19 mouse cellular contexts compared by ENCODE assay signal in the genomic region with DNA sequence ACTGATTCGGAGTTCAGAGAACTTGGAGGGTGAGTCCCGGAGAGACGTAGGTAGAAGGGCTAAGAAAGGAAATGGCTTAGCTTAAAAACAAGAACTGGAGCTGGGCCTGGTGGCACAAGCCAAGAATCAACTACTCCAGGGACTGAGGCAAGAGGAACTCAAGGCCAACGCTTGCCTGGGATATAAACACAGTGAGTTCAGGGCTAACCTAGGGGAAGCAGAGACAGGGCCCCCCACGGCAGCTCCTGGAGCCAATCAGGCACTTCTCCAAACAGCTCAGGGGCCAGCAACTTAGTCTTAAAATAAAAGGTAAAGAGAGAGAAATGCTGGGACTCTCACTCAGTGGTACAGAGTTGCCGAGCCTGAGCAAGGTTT. TPM values are rescaled to one million over a fixed set of nuclear protein-coding genes. Genes with fewer than 3 reads are reported as not detected.
DNase-seq lines count a peak whose midpoint lies in the region; ATAC-seq and TF ChIP-seq lines count a peak whose summit lies in the region.
"Had no signal": no experiment of that assay in that cellular context is flagged by ENCODE, and none has a peak within 500 bp of the region (broad histone marks: within the 10 kb centered on the region; RNA-seq: fewer than 3 reads in every experiment).

No protein-coding gene starts in this region.

- no peaks in the 10 kb centered on the region for H3K27me3 ChIP-seq in kidney, embryonic 16.5 days (ENCODE audit: insufficient read depth, low read length)
- H3K27me3 ChIP-seq in intestine, embryonic 15.5 days (replicated peaks): no peaks in the 10 kb centered on the region
- no peaks in the 10 kb centered on the region for H3K27me3 ChIP-seq in liver, postnatal 0 days (ENCODE audit: insufficient read depth, low read length)
- peaks cover 4% of the 10 kb centered on the region; the same call in 1 of the 2 replicates for H3K27me3 ChIP-seq in forebrain, embryonic 12.5 days

- H3K4me1 ChIP-seq in kidney, embryonic 16.5 days (ENCODE audit: insufficient read depth, low read length): peaks cover 17% of the 10 kb centered on the region
- H3K4me1 ChIP-seq in intestine, embryonic 15.5 days (replicated peaks): peaks cover 31% of the 10 kb centered on the region
- H3K4me1 ChIP-seq in liver, postnatal 0 days (ENCODE audit: insufficient read depth): peaks cover 54% of the 10 kb centered on the region
- H3K4me1 ChIP-seq in forebrain, embryonic 12.5 days: peaks cover 13% of the 10 kb centered on the region

- no peak overlapping the region for H3K4me2 ChIP-seq in kidney, embryonic 16.5 days (replicated peaks; ENCODE audit: low read depth, low read length)
- H3K4me2 ChIP-seq in intestine, embryonic 15.5 days (replicated peaks): 0 out of 2 replicates have a peak overlapping the region, but pooled peaks have one; percentile 3
- peak overlapping the region; percentile 31 for H3K4me2 ChIP-seq in liver, postnatal 0 days (ENCODE audit: low read depth, low read length)
- H3K4me2 ChIP-seq in forebrain, embryonic 12.5 days: no peak overlapping the region
- H3K4me2 ChIP-seq: hindbrain, embryonic 13.5 days; limb, embryonic 12.5 days; midbrain, embryonic 12.5 days had no signal

- TF ChIP-seq CTCF in liver, postnatal 0 days (IDR thresholded peaks at IDR 0.05; ENCODE audit: low read depth): no peak

- H3K27ac ChIP-seq in kidney, embryonic 16.5 days (ENCODE audit: low read length): peak overlapping the region; percentile 83
- H3K27ac ChIP-seq in intestine, embryonic 15.5 days: peak overlapping the region; percentile 83
- peak overlapping the region; percentile 90 for H3K27ac ChIP-seq in liver, postnatal 0 days (ENCODE audit: low read depth)
- H3K27ac ChIP-seq in forebrain, embryonic 12.5 days: no peak overlapping the region
- H3K27ac ChIP-seq: hindbrain, embryonic 13.5 days; limb, embryonic 12.5 days; midbrain, embryonic 12.5 days had no signal

- H3K36me3 ChIP-seq in kidney, embryonic 16.5 days (ENCODE audit: insufficient read depth, low read length): no peaks in the 10 kb centered on the region
- H3K36me3 ChIP-seq in intestine, embryonic 15.5 days: no peaks in the 10 kb centered on the region
- H3K36me3 ChIP-seq in liver, postnatal 0 days (replicated peaks; ENCODE audit: insufficient read depth, low read length): peaks cover 42% of the 10 kb centered on the region
- H3K36me3 ChIP-seq in forebrain, embryonic 12.5 days (replicated peaks): no peaks in the 10 kb centered on the region
- H3K36me3 ChIP-seq: hindbrain, embryonic 13.5 days; limb, embryonic 12.5 days; midbrain, embryonic 12.5 days had no signal

- no peaks in the 10 kb centered on the region for H3K9me3 ChIP-seq in kidney, embryonic 16.5 days (ENCODE audit: low read length)
- H3K9me3 ChIP-seq in intestine, embryonic 15.5 days: no peaks in the 10 kb centered on the region
- H3K9me3 ChIP-seq in liver, postnatal 0 days (ENCODE audit: low read length): no peaks in the 10 kb centered on the region
- no peaks in the 10 kb centered on the region for H3K9me3 ChIP-seq in forebrain, embryonic 12.5 days
- H3K9me3 ChIP-seq: hindbrain, embryonic 13.5 days; limb, embryonic 12.5 days; midbrain, embryonic 12.5 days had no signal

- no peak for TF ChIP-seq EP300 in liver, postnatal 0 days (IDR thresholded peaks at IDR 0.05; ENCODE audit: low read depth)

- H3K9ac ChIP-seq in kidney, embryonic 16.5 days (replicated peaks; ENCODE audit: low read length): peak overlapping the region; percentile 30; the same call in 1 of the 2 replicates
- no peak overlapping the region for H3K9ac ChIP-seq in intestine, embryonic 15.5 days
- H3K9ac ChIP-seq in liver, postnatal 0 days (replicated peaks): peak overlapping the region; percentile 47
- no peak overlapping the region for H3K9ac ChIP-seq in forebrain, embryonic 12.5 days
- H3K9ac ChIP-seq: forebrain, postnatal 0 days; hindbrain, embryonic 13.5 days; limb, embryonic 12.5 days; midbrain, embryonic 12.5 days had no signal

- no peak overlapping the region for H3K4me3 ChIP-seq in kidney, embryonic 16.5 days (ENCODE audit: low read length)
- H3K4me3 ChIP-seq in intestine, embryonic 15.5 days (replicated peaks): no peak overlapping the region
- no peak overlapping the region for H3K4me3 ChIP-seq in liver, postnatal 0 days (ENCODE audit: low read depth, low read length)
- no peak overlapping the region for H3K4me3 ChIP-seq in forebrain, embryonic 12.5 days (replicated peaks)
- H3K4me3 ChIP-seq: hindbrain, embryonic 13.5 days; limb, embryonic 12.5 days; midbrain, embryonic 12.5 days; myocyte had no signal

- WGBS in kidney, embryonic 16.5 days: 80% methylated on average over 6 of the region's 6 CpGs
- 65% methylated on average over 6 of the region's 6 CpGs for WGBS in intestine, embryonic 15.5 days
- 71% methylated on average over 6 of the region's 6 CpGs for WGBS in liver, postnatal 0 days (ENCODE audit: insufficient replicate concordance)
- WGBS in forebrain, embryonic 12.5 days: 92% methylated on average over 6 of the region's 6 CpGs

- peak; percentile 44 to 50 for DNase-seq in adrenal gland, postnatal 36 days
- no peak for DNase-seq in adrenal gland, adult 2 months
- no peak for DNase-seq in kidney, postnatal 14 days
- no peak for DNase-seq in liver, postnatal 0 days
- DNase-seq in layer of hippocampus, adult 8-10 months (ENCODE audit: low spot score in 2 of 2): no peak
- DNase-seq: cerebellum, adult 11 months; forebrain, postnatal 0 days; gastrocnemius, postnatal 14 days; layer of hippocampus, postnatal 36 days; lung, postnatal 36 days; thymus, postnatal 4 days had no signal

- no peak for ATAC-seq in kidney, embryonic 16.5 days (ENCODE audit: low FRiP score, low TSS enrichment)
- no peak for ATAC-seq in intestine, embryonic 15.5 days
- no peak for ATAC-seq in liver, postnatal 0 days
- ATAC-seq in forebrain, embryonic 12.5 days (ENCODE audit: low FRiP score): no peak
- ATAC-seq: forebrain, postnatal 0 days had no signal

RNA-seq across cellular contexts. Expression of a gene that starts 5.4 kb away (rescaled TPM):
- total RNA-seq in adrenal gland, postnatal 36 days (2021): 10 to 100 TPM; 29.6 to 34.2 TPM
- 10 to 100 TPM; 29.3 to 37.4 TPM for total RNA-seq in adrenal gland, adult 2 months (2021)
- 43.0 and 52.9 TPM in 2 replicates for polyA plus RNA-seq in adrenal gland, adult 2 months (2012; rRNA removed)
- 38.0 TPM in 2 replicates for polyA plus RNA-seq in kidney, embryonic 16.5 days (2015; fragmentation: Nextera tagmentation; extraction: Ambion mirVana)
- polyA plus RNA-seq in intestine, embryonic 15.5 days (2015; fragmentation: Nextera tagmentation; extraction: Ambion mirVana): 81.9 and 92.8 TPM in 2 replicates
- polyA plus RNA-seq in liver, postnatal 0 days (2015; fragmentation: Nextera tagmentation; extraction: Ambion mirVana): 271 and 273 TPM in 2 replicates
- polyA plus RNA-seq in forebrain, embryonic 12.5 days (2016; fragmentation: Nextera tagmentation; extraction: Ambion mirVana): 17.2 and 17.4 TPM in 2 replicates
- total RNA-seq in layer of hippocampus, adult 8-10 months (2022): 10 to 100 TPM; 38.1 to 41.5 (median 39.6) TPM

RNA-seq across cellular contexts. Expression of a gene that starts 10.5 kb away (rescaled TPM):
- total RNA-seq in adrenal gland, postnatal 36 days (2021): under 1 TPM; 0.16 to 0.66 TPM
- total RNA-seq in adrenal gland, adult 2 months (2021): under 1 TPM; 0.52 to 0.66 TPM
- polyA plus RNA-seq in adrenal gland, adult 2 months (2012; rRNA removed): not detected in 2 replicates
- polyA plus RNA-seq in kidney, embryonic 16.5 days (2015; fragmentation: Nextera tagmentation; extraction: Ambion mirVana): 52.5 and 55.8 TPM in 2 replicates
- 84.7 and 86.9 TPM in 2 replicates for polyA plus RNA-seq in intestine, embryonic 15.5 days (2015; fragmentation: Nextera tagmentation; extraction: Ambion mirVana)
- polyA plus RNA-seq in liver, postnatal 0 days (2015; fragmentation: Nextera tagmentation; extraction: Ambion mirVana): 10.1 and 13.9 TPM in 2 replicates
- 0.58 and 0.60 TPM in 2 replicates for polyA plus RNA-seq in forebrain, embryonic 12.5 days (2016; fragmentation: Nextera tagmentation; extraction: Ambion mirVana)
- not detected for total RNA-seq in layer of hippocampus, adult 8-10 months (2022)
- total RNA-seq: forebrain, postnatal 0 days; gastrocnemius, postnatal 14 days; layer of hippocampus, postnatal 36 days had no signal
- polyA plus RNA-seq: cortical plate, adult 2 months had no signal

RNA-seq across cellular contexts. Expression of a gene that starts 22.1 kb away (rescaled TPM):
- 10 to 100 TPM; 44.1 to 58.8 TPM for total RNA-seq in adrenal gland, postnatal 36 days (2021)
- 10 to 100 TPM; 39.8 to 52.9 TPM for total RNA-seq in adrenal gland, adult 2 months (2021)
- 32.8 and 35.4 TPM in 2 replicates for polyA plus RNA-seq in adrenal gland, adult 2 months (2012; rRNA removed)
- polyA plus RNA-seq in kidney, embryonic 16.5 days (2015; fragmentation: Nextera tagmentation; extraction: Ambion mirVana): 83.7 and 88.3 TPM in 2 replicates
- polyA plus RNA-seq in intestine, embryonic 15.5 days (2015; fragmentation: Nextera tagmentation; extraction: Ambion mirVana): 64.2 and 66.7 TPM in 2 replicates
- polyA plus RNA-seq in liver, postnatal 0 days (2015; fragmentation: Nextera tagmentation; extraction: Ambion mirVana): 38.3 and 38.4 TPM in 2 replicates
- 102 and 106 TPM in 2 replicates for polyA plus RNA-seq in forebrain, embryonic 12.5 days (2016; fragmentation: Nextera tagmentation; extraction: Ambion mirVana)
- 10 to 100 TPM; 33.9 to 49.1 (median 44.8) TPM for total RNA-seq in layer of hippocampus, adult 8-10 months (2022)

RNA-seq across cellular contexts. Expression of a gene that starts 44.3 kb away (rescaled TPM):
- total RNA-seq in adrenal gland, postnatal 36 days (2021): 10 to 100 TPM; 14.5 to 16.6 TPM
- total RNA-seq in adrenal gland, adult 2 months (2021): 10 to 100 TPM; 15.4 to 18.6 TPM
- 15.2 and 19.3 TPM in 2 replicates for polyA plus RNA-seq in adrenal gland, adult 2 months (2012; rRNA removed)
- polyA plus RNA-seq in kidney, embryonic 16.5 days (2015; fragmentation: Nextera tagmentation; extraction: Ambion mirVana): 21.2 and 25.1 TPM in 2 replicates
- 13.3 and 15.1 TPM in 2 replicates for polyA plus RNA-seq in intestine, embryonic 15.5 days (2015; fragmentation: Nextera tagmentation; extraction: Ambion mirVana)
- polyA plus RNA-seq in liver, postnatal 0 days (2015; fragmentation: Nextera tagmentation; extraction: Ambion mirVana): 6.8 and 7.1 TPM in 2 replicates
- polyA plus RNA-seq in forebrain, embryonic 12.5 days (2016; fragmentation: Nextera tagmentation; extraction: Ambion mirVana): 23.1 and 27.2 TPM in 2 replicates
- total RNA-seq in layer of hippocampus, adult 8-10 months (2022): 10 to 100 TPM in 3 of 4 experiments, 1 to 10 TPM in 1; 9.6 to 14.2 (median 11.8) TPM

Comparison
In these comparisons a context has a peak if more than half of its experiments do, and no peak if none do; other contexts are left out.
1. DNase-seq: peak in adrenal gland, postnatal 36 days (2 of 2); none in adrenal gland, adult 2 months (single experiment), kidney, postnatal 14 days (single experiment), liver, postnatal 0 days (single experiment) and layer of hippocampus, adult 8-10 months (0 of 2).
2. H3K4me2 ChIP-seq: peak in intestine, embryonic 15.5 days (single experiment) and liver, postnatal 0 days (single experiment); none in kidney, embryonic 16.5 days (single experiment) and forebrain, embryonic 12.5 days (single experiment).
3. H3K9ac ChIP-seq: peak in kidney, embryonic 16.5 days (single experiment) and liver, postnatal 0 days (single experiment); none in intestine, embryonic 15.5 days (single experiment) and forebrain, embryonic 12.5 days (single experiment).